Mouse (Mus musculus) myocyte (in vitro differentiated cells): ENCODE measurements around the gene Rgcc. TPM values are rescaled to one million over a fixed set of nuclear protein-coding genes. Genes with fewer than 3 reads are reported as not detected.

Experiments used
- H3K27me3 ChIP-seq: one replicate; pipeline ENCODE4 v1.6.1; 2011; ENCODE audit not compliant: control insufficient read depth, insufficient read depth, insufficient read length
- H3K36me3 ChIP-seq: one replicate; pipeline ENCODE4 v1.6.1; 2011; ENCODE audit not compliant: control insufficient read depth, insufficient read depth
- H3K4me2 ChIP-seq: one replicate; pipeline ENCODE4 v1.6.1; 2011; ENCODE audit warnings: low read depth, control low read depth
- H3K4me3 ChIP-seq: one replicate; pipeline ENCODE4 v1.5.1; 2011; ENCODE audit warnings: mild to moderate bottlenecking, control low read depth, moderate library complexity
- H3K79me2 ChIP-seq: one replicate; pipeline ENCODE4 v1.6.1; 2011; ENCODE audit not compliant: control insufficient read depth, insufficient read depth
- H3ac ChIP-seq: one replicate; pipeline ENCODE4 v1.6.1; 2011; ENCODE audit not compliant: control insufficient read depth, insufficient read length
- CEBPB ChIP-seq: IDR thresholded peaks from 2 replicates; pipeline ENCODE4 v1.6.1; 2011; ENCODE audit warnings: mild to moderate bottlenecking, moderate library complexity; ENCODE audit not compliant: poor library complexity, insufficient read depth, severe bottlenecking
- E2F4 ChIP-seq: IDR thresholded peaks from one replicate; pipeline ENCODE4 v1.6.1; 2011; ENCODE audit warnings: mild to moderate bottlenecking, control low read depth, moderate library complexity; ENCODE audit not compliant: insufficient read depth
- MAX ChIP-seq: IDR thresholded peaks from one replicate; pipeline ENCODE4 v1.6.1; 2011; ENCODE audit warnings: low read depth, mild to moderate bottlenecking, control low read depth
- MYOD1 ChIP-seq, 3 experiments: IDR thresholded peaks; one replicate each; pipeline ENCODE4 v1.6.1; 2011; ENCODE audit warnings: control low read depth in 2 of 3, low read depth in 2 of 3, mild to moderate bottlenecking in 2 of 3, moderate library complexity in 1 of 3; ENCODE audit not compliant: insufficient read length in 2 of 3, control insufficient read depth in 1 of 3
- MYOG ChIP-seq, 3 experiments: IDR thresholded peaks; one replicate each; pipeline ENCODE4 v1.6.1; 2011; ENCODE audit warnings: control low read depth in 2 of 3, low read depth in 2 of 3, mild to moderate bottlenecking in 2 of 3; ENCODE audit not compliant: insufficient read length in 2 of 3, control insufficient read depth in 1 of 3, insufficient read depth in 1 of 3
- POLR2A ChIP-seq: IDR thresholded peaks from one replicate; pipeline ENCODE4 v1.6.1; 2011; ENCODE audit warnings: low read depth, mild to moderate bottlenecking, control low read depth, moderate library complexity; ENCODE audit not compliant: insufficient read length
- POLR2AphosphoS2 ChIP-seq: IDR thresholded peaks from one replicate; pipeline ENCODE4 v1.6.1; 2011; ENCODE audit warnings: low read depth, control low read depth; ENCODE audit not compliant: insufficient read length
- REST ChIP-seq: IDR thresholded peaks from one replicate; pipeline ENCODE4 v1.6.1; 2011; ENCODE audit warnings: mild to moderate bottlenecking, control low read depth, moderate library complexity; ENCODE audit not compliant: insufficient read depth, insufficient read length
- SRF ChIP-seq: IDR thresholded peaks from one replicate; pipeline ENCODE4 v1.6.1; 2011; ENCODE audit warnings: low read depth; ENCODE audit not compliant: control insufficient read depth, insufficient read length
- TCF12 ChIP-seq: IDR thresholded peaks from one replicate; pipeline ENCODE4 v1.6.1; 2011; ENCODE audit warnings: mild to moderate bottlenecking, control low read depth; ENCODE audit not compliant: poor library complexity, insufficient read depth, severe bottlenecking
- TCF3 ChIP-seq: IDR thresholded peaks from one replicate; pipeline ENCODE4 v1.6.1; 2011; ENCODE audit warnings: low read depth, control low read depth; ENCODE audit not compliant: insufficient read length
- USF1 ChIP-seq: IDR thresholded peaks from one replicate; pipeline ENCODE4 v1.6.1; 2011; ENCODE audit warnings: low read depth, mild to moderate bottlenecking, control low read depth, moderate library complexity
- polyA plus RNA-seq: library from polyadenylated mRNA; unstranded; fragments of >200 nt; fragmentation: generic; extraction: Trizol; gene quantifications from one replicate; pipeline ENCODE4 v1.2.1, GENCODE M21; 2012; ENCODE audit warnings: missing spikeins

Gene Rgcc
- polyA plus RNA-seq, 1 experiment = 6.0 TPM

- H3K79me2 ChIP-seq = no peaks in the 10 kb centered on the region
- no peak overlapping the region for H3K4me3 ChIP-seq
- no peaks in the 10 kb centered on the region for H3K36me3 ChIP-seq
- no peak overlapping the region for H3K4me2 ChIP-seq
- H3K27me3 ChIP-seq = no peaks in the 10 kb centered on the region
- TF ChIP-seq E2F4 = no peak
- TF ChIP-seq TCF12 = no peak
- TF ChIP-seq POLR2A = no peak
- no peak for TF ChIP-seq TCF3
- no peak for TF ChIP-seq MAX
- no peak overlapping the region for H3ac ChIP-seq
Observed at GRCm38 (mm10) chr14:79284616-79285015, 16.8 kb downstream of the Rgcc start.

DNA sequence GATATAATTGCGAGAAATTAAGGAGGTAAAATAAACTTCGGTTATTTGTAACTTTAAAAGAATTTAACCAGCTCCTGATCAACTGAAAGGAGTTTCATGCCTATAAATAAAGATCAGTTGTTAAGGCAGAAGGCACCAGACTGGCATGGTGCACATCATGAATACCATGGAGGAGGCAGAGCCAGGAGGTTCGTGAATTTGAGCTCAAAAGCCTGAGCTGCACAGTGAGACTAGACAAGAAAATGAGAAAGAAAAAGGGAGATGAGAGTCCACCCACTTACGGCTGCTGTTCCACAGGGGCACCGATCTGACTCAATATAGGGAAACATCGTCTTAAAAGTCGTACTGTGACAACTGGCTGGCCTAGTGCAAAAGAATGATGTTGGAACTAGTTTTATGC is 17.5 kb downstream of the Rgcc start:
- Histone ChIP-seq H3ac (no peak overlapping the region), H3K79me2 (no peaks in the 10 kb centered on the region), H3K27me3 (no peaks in the 10 kb centered on the region), H3K4me3 (no peak overlapping the region), H3K36me3 (no peaks in the 10 kb centered on the region), H3K4me2 (no peak overlapping the region)
- no peak for TF ChIP-seq TCF12
- TF ChIP-seq POLR2A = no peak
- TF ChIP-seq USF1 = no peak
- no peak for TF ChIP-seq TCF3
- no peak for TF ChIP-seq E2F4
- TF ChIP-seq CEBPB = no peak
- no peak for TF ChIP-seq MYOG (IDR thresholded peaks at IDR 0.05; ENCODE audit: control insufficient read depth in 1 of 3, insufficient read depth in 1 of 3, insufficient read length in 2 of 3, low read depth in 2 of 3)
- TF ChIP-seq MYOD1 (IDR thresholded peaks at IDR 0.05; ENCODE audit: control insufficient read depth in 1 of 3, insufficient read length in 2 of 3, low read depth in 2 of 3) = no peak
- no peak for TF ChIP-seq SRF
- no peak for TF ChIP-seq REST
- TF ChIP-seq MAX = no peak

- Histone ChIP-seq H3ac (no peak overlapping the region), H3K4me2 (no peak overlapping the region), H3K36me3 (no peaks in the 10 kb centered on the region), H3K4me3 (no peak overlapping the region), H3K27me3 (no peaks in the 10 kb centered on the region), H3K79me2 (no peaks in the 10 kb centered on the region)
- TF ChIP-seq USF1 (no peak), CEBPB (no peak), MYOD1 (IDR thresholded peaks at IDR 0.05; ENCODE audit: control insufficient read depth in 1 of 3, insufficient read length in 2 of 3, low read depth in 2 of 3) (no peak), REST (no peak), TCF12 (no peak), SRF (no peak)
Observed at GRCm38 (mm10) chr14:79281894-79282553, 19.4 kb downstream of the Rgcc start.

DNA sequence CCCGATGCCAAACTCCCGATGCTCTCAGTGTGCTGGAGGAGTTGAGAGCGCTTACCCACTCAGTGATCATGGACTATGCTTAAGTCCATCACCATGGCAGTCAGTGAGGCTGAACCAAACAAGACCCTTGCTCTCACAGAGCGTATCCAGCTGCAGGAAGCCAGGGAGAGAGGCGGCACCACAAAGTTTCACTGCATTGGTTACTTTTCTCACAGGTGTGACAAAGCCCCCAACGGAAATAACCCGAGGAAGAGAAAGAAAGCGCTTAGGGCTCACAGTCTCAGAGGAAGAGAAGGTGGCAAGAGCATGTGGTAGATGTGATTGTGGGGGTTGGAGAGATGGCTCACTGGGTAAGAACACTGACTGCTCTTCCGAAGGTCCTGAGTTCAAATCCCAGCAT is 21.0 kb downstream of the Rgcc start:
- no peak for TF ChIP-seq SRF
- no peak for TF ChIP-seq MAX
- TF ChIP-seq MYOG (IDR thresholded peaks at IDR 0.05; ENCODE audit: control insufficient read depth in 1 of 3, insufficient read depth in 1 of 3, insufficient read length in 2 of 3, low read depth in 2 of 3) = no peak
- TF ChIP-seq USF1 = no peak
- TF ChIP-seq REST = no peak
- no peak overlapping the region for H3K4me2 ChIP-seq

DNA sequence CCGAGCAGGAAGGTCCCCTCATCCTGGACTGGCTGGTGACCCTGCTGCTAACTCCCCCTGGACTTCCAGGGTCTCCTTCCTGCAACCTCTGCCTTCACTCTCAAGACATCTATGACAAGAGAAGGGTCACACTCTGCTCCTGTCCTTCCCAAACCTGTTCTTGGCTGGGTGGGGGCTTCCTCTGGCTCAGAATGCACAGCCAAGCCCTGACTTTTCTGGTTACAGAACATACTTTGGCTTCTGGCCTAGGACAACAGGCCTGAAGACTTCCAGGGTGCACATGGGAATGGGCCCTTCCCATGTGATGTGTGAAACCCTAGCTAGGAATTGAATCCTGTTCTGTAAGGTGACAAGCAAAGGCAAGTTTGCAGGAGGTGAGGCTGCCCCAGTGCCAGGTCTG is 22.0 kb downstream of the Rgcc start:
- H3K4me2 ChIP-seq = no peak overlapping the region
- no peaks in the 10 kb centered on the region for H3K79me2 ChIP-seq
- no peak overlapping the region for H3K4me3 ChIP-seq
- no peak overlapping the region for H3ac ChIP-seq
- H3K27me3 ChIP-seq = no peaks in the 10 kb centered on the region
- TF ChIP-seq USF1 (no peak), MAX (no peak), TCF3 (no peak), POLR2AphosphoS2 (no peak)
- no peaks in the 10 kb centered on the region for H3K36me3 ChIP-seq

More for the DNA sequence above, 21.0 kb downstream of the Rgcc start:
- Histone ChIP-seq H3K27me3 (no peaks in the 10 kb centered on the region), H3K4me3 (no peak overlapping the region), H3K36me3 (no peaks in the 10 kb centered on the region), H3K79me2 (no peaks in the 10 kb centered on the region), H3ac (no peak overlapping the region)
